Mouse (Mus musculus) CH12.LX (cell line): ENCODE results near the gene Uba3.

Experiments
- BHLHE40 ChIP-seq: IDR thresholded peaks from 2 replicates; pipeline ENCODE4 v1.6.1; 2011; ENCODE audit warnings: mild to moderate bottlenecking, low read depth, low read length, improper control_type of control experiment
- CHD1 ChIP-seq: IDR thresholded peaks from 2 replicates; pipeline ENCODE4 v1.6.1; 2012; ENCODE audit warnings: low read depth, low read length, improper control_type of control experiment, inconsistent platforms
- CTCF ChIP-seq, 2 experiments: IDR thresholded peaks in 1 of 2; conservative IDR thresholded peaks in 1 of 2; 2 replicates each; pipeline ENCODE4 v1.5.1; 2011 to 2012; ENCODE audit warnings: low read depth in 2 of 2, low read length in 2 of 2, improper control_type of control experiment in 1 of 2, inconsistent platforms in 1 of 2, mild to moderate bottlenecking in 1 of 2, moderate library complexity in 1 of 2
- E2F4 ChIP-seq: IDR thresholded peaks from 2 replicates; pipeline ENCODE4 v1.6.1; 2011; ENCODE audit warnings: low read depth, low read length, improper control_type of control experiment; ENCODE audit not compliant: insufficient replicate concordance
- EP300 ChIP-seq: IDR thresholded peaks from 2 replicates; pipeline ENCODE4 v1.6.1; 2011; ENCODE audit warnings: low read length, improper control_type of control experiment
- HCFC1 ChIP-seq: IDR thresholded peaks from 2 replicates; pipeline ENCODE4 v1.6.1; 2012; ENCODE audit warnings: low read depth, mild to moderate bottlenecking, inconsistent platforms, low read length, improper control_type of control experiment
- MAX ChIP-seq: IDR thresholded peaks from 2 replicates; pipeline ENCODE4 v1.6.1; 2011; ENCODE audit warnings: low read length, improper control_type of control experiment
- MAZ ChIP-seq: IDR thresholded peaks from 2 replicates; pipeline ENCODE4 v1.6.1; 2012; ENCODE audit warnings: low read depth, mild to moderate bottlenecking, inconsistent platforms, low read length, improper control_type of control experiment, moderate library complexity
- POLR2A ChIP-seq: IDR thresholded peaks from 2 replicates; pipeline ENCODE4 v1.6.1; 2011; ENCODE audit warnings: low read depth, mild to moderate bottlenecking, improper control_type of control experiment, low read length
- SIN3A ChIP-seq: IDR thresholded peaks from 2 replicates; pipeline ENCODE4 v1.6.1; 2012; ENCODE audit warnings: low read length, improper control_type of control experiment, inconsistent platforms
- SMC3 ChIP-seq: IDR thresholded peaks from 2 replicates; pipeline ENCODE4 v1.6.1; 2011; ENCODE audit warnings: low read depth, low read length, improper control_type of control experiment
- TCF12 ChIP-seq: IDR thresholded peaks from 2 replicates; pipeline ENCODE4 v1.6.1; 2014; ENCODE audit warnings: low read depth, mild to moderate bottlenecking, inconsistent platforms, low read length, improper control_type of control experiment
- UBTF ChIP-seq: IDR thresholded peaks from 2 replicates; pipeline ENCODE4 v1.6.1; 2012; ENCODE audit warnings: low read depth, mild to moderate bottlenecking, inconsistent platforms, low read length, improper control_type of control experiment, moderate library complexity
- ZKSCAN1 ChIP-seq: IDR thresholded peaks from 2 replicates; pipeline ENCODE4 v1.6.1; 2012; ENCODE audit warnings: low read depth, inconsistent platforms, low read length, improper control_type of control experiment, borderline replicate concordance

DNA sequence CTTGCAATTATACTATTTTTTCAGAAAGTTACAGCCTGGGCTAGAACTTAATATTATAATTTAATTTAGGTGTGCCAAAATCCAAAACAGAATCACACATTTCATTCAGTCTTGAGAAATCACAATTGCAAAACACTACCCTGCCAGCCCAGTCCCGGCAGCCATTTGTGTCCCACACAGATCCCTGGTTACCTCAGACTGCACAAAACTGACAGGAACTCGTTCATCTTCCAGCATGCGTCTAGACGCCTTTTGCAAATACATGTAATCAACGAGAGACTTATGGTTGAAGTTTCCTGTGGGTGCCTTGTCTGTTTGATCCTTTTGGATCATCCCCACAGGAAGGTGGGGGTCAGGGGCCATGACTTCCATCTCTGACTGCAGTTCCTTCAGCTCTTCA is 46.6 kb upstream of the Uba3 start:
- TF ChIP-seq SMC3 (no peak), CTCF (conservative IDR thresholded peaks at IDR 0.05 in 1 of 2, IDR thresholded peaks at IDR 0.05 in 1 of 2; ENCODE audit: low read depth in 2 of 2, low read length in 2 of 2) (no peak), TCF12 (no peak), MAX (no peak), MAZ (no peak), POLR2A (no peak), E2F4 (no peak), SIN3A (no peak), ZKSCAN1 (no peak), BHLHE40 (no peak), HCFC1 (no peak), UBTF (no peak), EP300 (no peak), CHD1 (no peak)
